Mouse (Mus musculus) layer of hippocampus, adult 9-10 months (tissue): ENCODE measurements around the gene Mus81.

Experiments used
- DNase-seq: peaks from one replicate; pipeline ENCODE4 v3.0.0; 2022; ENCODE audit warnings: low spot score

Mus81 gene

GRCm38 (mm10) chr19:5445747-5446146 lies 42.5 kb downstream of the Mus81 start:
- DNase-seq: no peak

- DNase-seq: no peak
These were observed 43.2 kb downstream of the Mus81 start for GRCm38 (mm10) chr19:5444954-5445353.

GRCm38 (mm10) chr19:5444371-5444908 lies 43.8 kb downstream of the Mus81 start:
- no peak for DNase-seq

- DNase-seq: no peak
These were observed 54.3 kb downstream of the Mus81 start for GRCm38 (mm10) chr19:5433951-5434350.

GRCm38 (mm10) chr19:5432992-5433852 lies 55.0 kb downstream of the Mus81 start:
- no peak for DNase-seq
